Mouse (Mus musculus) ES-E14 (cell line): ENCODE data around the gene Fam189a1. TPM values are rescaled to one million over a fixed set of nuclear protein-coding genes. Genes with fewer than 3 reads are reported as not detected.

ENCODE experiments used
- DNase-seq: peaks from one replicate; pipeline ENCODE4 v3.0.0-alpha.2; 2013; ENCODE audit warnings: low read depth, low spot score
- H3K27ac ChIP-seq: 2 replicates; pipeline ENCODE4 v1.5.1; 2012; ENCODE audit warnings: low read depth, mild to moderate bottlenecking, low read length, moderate library complexity, mixed read lengths; ENCODE audit not compliant: poor library complexity, insufficient read depth, severe bottlenecking
- H3K36me3 ChIP-seq: 2 replicates; pipeline ENCODE4 v1.6.1; 2012; ENCODE audit warnings: mild to moderate bottlenecking, low read length, moderate library complexity, mixed read lengths; ENCODE audit not compliant: control insufficient read depth, poor library complexity, insufficient read depth, severe bottlenecking
- H3K4me1 ChIP-seq, 2 experiments: fragments of 150-350 bp in 1 of 2; sonication (generic) in 1 of 2; 2 replicates each; pipeline ENCODE4 v1.6.1; 2012; ENCODE audit warnings: low read length in 2 of 2, mild to moderate bottlenecking in 1 of 2, mixed read lengths in 1 of 2; ENCODE audit not compliant: control insufficient read depth in 2 of 2, insufficient read depth in 2 of 2, poor library complexity in 1 of 2
- H3K4me3 ChIP-seq, 2 experiments: fragments of 150-350 bp in 1 of 2; sonication (generic) in 1 of 2; 2 replicates each; pipeline ENCODE4 v1.5.1; 2012; ENCODE audit warnings: low read length in 2 of 2, low read depth in 1 of 2, mild to moderate bottlenecking in 1 of 2, mixed read lengths in 1 of 2; ENCODE audit not compliant: insufficient read depth in 1 of 2, poor library complexity in 1 of 2, severe bottlenecking in 1 of 2
- H3K9ac ChIP-seq: 2 replicates; pipeline ENCODE4 v1.6.1; 2012; ENCODE audit warnings: low read depth, mild to moderate bottlenecking, low read length, mixed read lengths; ENCODE audit not compliant: poor library complexity, insufficient read depth, severe bottlenecking
- H3K9me3 ChIP-seq: fragments of 150-350 bp; sonication (generic); 2 replicates; pipeline ENCODE4 v1.6.1; 2012; ENCODE audit warnings: low read depth, mild to moderate bottlenecking, low read length; ENCODE audit not compliant: control insufficient read depth, insufficient read depth
- CHD2 ChIP-seq: IDR thresholded peaks from 2 replicates; pipeline ENCODE4 v1.6.1; 2014; ENCODE audit warnings: mild to moderate bottlenecking, low read depth, low read length, inconsistent platforms
- HCFC1 ChIP-seq: IDR thresholded peaks from 2 replicates; pipeline ENCODE4 v1.6.1; 2012; ENCODE audit warnings: low read length, inconsistent platforms, borderline replicate concordance; ENCODE audit not compliant: insufficient read depth
- MAFK ChIP-seq: IDR thresholded peaks from 2 replicates; pipeline ENCODE4 v1.6.1; 2014; ENCODE audit warnings: mild to moderate bottlenecking, low read depth, low read length, inconsistent platforms; ENCODE audit not compliant: insufficient read depth
- ZC3H11A ChIP-seq: IDR thresholded peaks from 2 replicates; pipeline ENCODE4 v1.6.1; 2012; ENCODE audit warnings: low read depth, mild to moderate bottlenecking, inconsistent platforms, low read length, borderline replicate concordance
- ZNF384 ChIP-seq: IDR thresholded peaks from 2 replicates; pipeline ENCODE4 v1.6.1; 2012; ENCODE audit warnings: low read depth, low read length, inconsistent platforms
- in situ Hi-C, 2 experiments: fragments of 600-800 bp; cut with MboI; formaldehyde crosslinking; loops; one replicate each; pipeline ENCODE4 v1.15.1; 2025; ENCODE audit warnings: low sequenced_read_pairs in 2 of 2, inconsistent platforms in 1 of 2; ENCODE audit not compliant: unreplicated experiment in 2 of 2
- total RNA-seq: library from RNA; depleted of rRNA; stranded (reverse); fragments of 300-350 nt; gene quantifications from 2 replicates; pipeline ENCODE4 v1.2.3, GENCODE M21; 2012

Fam189a1 gene
- total RNA-seq, 1 experiment = 0.67 TPM

DNA sequence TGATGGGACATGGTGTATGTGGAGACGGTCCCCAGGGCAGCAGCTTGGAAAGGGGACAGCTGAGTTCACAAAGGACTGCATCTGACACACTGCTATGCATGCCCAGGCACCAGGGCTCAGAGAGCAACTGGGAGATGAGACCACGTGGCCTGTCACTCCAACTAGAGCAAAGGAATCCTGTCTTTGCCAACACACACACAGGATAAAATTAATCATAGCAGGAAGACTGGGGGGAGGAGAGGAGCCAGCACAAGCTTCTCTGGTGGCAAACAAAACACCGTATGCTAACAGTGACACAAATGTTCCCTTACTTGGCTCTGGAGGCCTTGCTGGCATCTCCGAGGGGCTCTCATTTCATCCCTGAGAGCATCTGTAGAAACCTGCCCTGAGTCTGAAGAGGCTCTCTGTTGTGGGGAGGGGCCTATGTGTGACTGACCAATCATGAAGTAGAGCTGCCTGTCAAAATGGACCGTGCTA lies 60.7 kb downstream of the Fam189a1 start:
- TF ChIP-seq CHD2 (no peak), HCFC1 (no peak), ZNF384 (no peak), MAFK (no peak), ZC3H11A (no peak)
- Histone ChIP-seq H3K4me1 (0 out of 4 replicates have a peak, but pooled peaks cover 0 to 4% of the 10 kb centered on the region in 2 experiments), H3K36me3 (no peaks in the 10 kb centered on the region), H3K9ac (no peak overlapping the region), H3K9me3 (no peaks in the 10 kb centered on the region), H3K4me3 (no peak overlapping the region), H3K27ac (no peak overlapping the region)
- in situ Hi-C loops = no loop called here
- DNase-seq = no peak

DNA sequence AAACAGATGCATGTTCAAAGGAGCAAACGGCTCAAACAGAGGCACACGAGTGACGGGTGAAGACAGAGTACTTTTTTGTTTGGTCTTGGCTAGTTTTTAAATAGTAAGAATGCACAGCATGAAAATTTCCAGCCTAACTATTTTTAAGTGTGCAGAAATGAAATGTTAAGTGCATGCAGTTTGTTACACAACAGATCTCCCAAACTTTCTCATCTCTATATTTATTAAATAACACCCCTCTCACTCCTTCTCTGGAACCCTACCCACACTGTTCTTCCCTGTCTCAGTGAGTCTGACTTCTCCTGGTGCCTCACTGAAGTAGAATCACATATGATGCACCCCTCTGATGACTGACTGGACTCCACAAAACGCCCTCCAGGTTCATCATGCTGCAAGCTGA lies 63.1 kb downstream of the Fam189a1 start:
- Histone ChIP-seq H3K36me3 (no peaks in the 10 kb centered on the region), H3K4me1 (0 out of 4 replicates have a peak, but pooled peaks cover 0 to 4% of the 10 kb centered on the region in 2 experiments), H3K9ac (no peak overlapping the region), H3K4me3 (no peak overlapping the region), H3K27ac (no peak overlapping the region), H3K9me3 (no peaks in the 10 kb centered on the region)
- DNase-seq = no peak
- TF ChIP-seq HCFC1 (no peak), ZNF384 (no peak), ZC3H11A (no peak), CHD2 (no peak), MAFK (no peak)
- in situ Hi-C loops = no loop called here

DNA sequence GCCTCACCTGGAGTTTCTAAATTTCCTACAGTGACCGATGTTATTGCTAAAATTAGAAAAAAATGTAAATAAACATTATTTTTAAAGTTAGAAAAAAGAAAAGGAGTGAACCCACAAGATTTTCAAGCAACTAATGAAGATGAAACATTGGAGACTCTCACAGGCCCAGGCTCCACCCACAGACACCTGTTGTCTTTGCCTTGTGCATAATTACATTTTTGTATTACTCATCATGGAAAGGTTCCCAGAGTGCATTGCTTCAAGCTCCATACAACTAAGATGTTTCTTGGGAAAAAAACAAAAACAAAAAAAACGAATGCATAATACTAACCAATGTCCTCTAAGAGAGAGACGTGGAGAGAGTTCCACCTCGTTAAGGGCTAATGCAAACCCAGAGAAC lies 64.9 kb downstream of the Fam189a1 start:
- in situ Hi-C loops = no loop called here
- Histone ChIP-seq H3K4me3 (no peak overlapping the region), H3K27ac (no peak overlapping the region), H3K9ac (no peak overlapping the region), H3K4me1 (0 out of 4 replicates have a peak, but pooled peaks cover 0 to 4% of the 10 kb centered on the region in 2 experiments), H3K36me3 (no peaks in the 10 kb centered on the region), H3K9me3 (no peaks in the 10 kb centered on the region)
- TF ChIP-seq HCFC1 = no peak
- TF ChIP-seq ZC3H11A = no peak
- TF ChIP-seq MAFK = no peak
- TF ChIP-seq ZNF384 = no peak
- TF ChIP-seq CHD2 = no peak
- no peak for DNase-seq

DNA sequence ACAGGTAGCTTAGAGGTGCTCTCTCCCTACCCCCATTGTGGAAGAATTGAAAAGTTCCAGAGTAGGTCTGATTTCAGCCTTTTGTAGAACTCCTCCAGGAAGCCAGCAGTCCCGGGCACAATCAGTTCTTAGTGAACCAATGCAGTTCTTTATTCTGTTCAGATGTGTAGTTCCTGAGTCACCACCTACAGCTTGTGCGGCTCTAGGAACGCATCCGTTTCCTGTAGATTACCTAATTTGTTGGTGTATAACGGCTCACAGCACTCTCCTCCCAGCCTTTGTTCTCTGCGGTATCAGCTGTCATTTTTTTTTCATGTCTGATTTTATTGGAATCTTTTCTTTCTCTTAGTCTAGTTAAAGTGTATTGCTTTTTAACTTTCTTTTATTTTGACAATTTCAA lies 70.4 kb downstream of the Fam189a1 start:
- TF ChIP-seq CHD2 (no peak), HCFC1 (no peak), ZC3H11A (no peak), MAFK (no peak), ZNF384 (no peak)
- H3K9ac ChIP-seq = no peak overlapping the region
- in situ Hi-C loops = no loop called here
- no peak for DNase-seq
- H3K36me3 ChIP-seq = no peaks in the 10 kb centered on the region
- H3K4me1 ChIP-seq = no peaks in the 10 kb centered on the region
- H3K27ac ChIP-seq = no peak overlapping the region
- no peaks in the 10 kb centered on the region for H3K9me3 ChIP-seq
- H3K4me3 ChIP-seq = no peak overlapping the region

DNA sequence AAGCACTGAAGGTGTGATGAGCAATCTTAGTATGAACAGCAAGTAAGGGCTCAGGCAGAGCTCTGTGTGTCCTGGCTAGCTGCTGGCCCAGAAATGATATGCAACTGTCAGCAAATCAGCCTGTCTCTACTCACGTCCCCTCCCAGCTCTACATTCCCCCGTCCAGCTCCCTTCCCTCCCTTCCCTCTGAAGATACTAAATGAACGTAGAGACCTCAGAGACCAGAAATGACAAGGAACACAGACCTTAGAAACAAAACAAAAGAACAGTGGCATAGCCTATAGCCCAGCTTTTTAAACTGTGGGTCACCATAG lies 73.6 kb downstream of the Fam189a1 start:
- H3K36me3 ChIP-seq = no peaks in the 10 kb centered on the region
- in situ Hi-C loops = no loop called here
- no peak overlapping the region for H3K27ac ChIP-seq
- H3K4me1 ChIP-seq = no peaks in the 10 kb centered on the region
- no peak for DNase-seq
- H3K4me3 ChIP-seq = no peak overlapping the region
- H3K9ac ChIP-seq = no peak overlapping the region
- H3K9me3 ChIP-seq = no peaks in the 10 kb centered on the region
- no peak for TF ChIP-seq HCFC1
- TF ChIP-seq CHD2 = no peak
- no peak for TF ChIP-seq ZNF384
- TF ChIP-seq MAFK = no peak
- no peak for TF ChIP-seq ZC3H11A
